16 mouse cellular contexts compared by ENCODE assay signal in genomic region chr2:48494632-48495031, GRCm38 (mm10).
"Had no signal": no experiment of that assay in that cellular context is flagged by ENCODE, and none has a peak within 500 bp of the region (broad histone marks: within the 10 kb centered on the region; RNA-seq: fewer than 3 reads in every experiment).

No protein-coding gene starts in this region.

- H3K27me3 ChIP-seq: liver, embryonic 13.5 days; liver, embryonic 15.5 days; megakaryocyte, embryonic 14.5 days; midbrain, embryonic 13.5 days; midbrain, embryonic 15.5 days; neural tube, embryonic 12.5 days; stomach, embryonic 15.5 days had no signal

- H3K27ac ChIP-seq: liver, embryonic 13.5 days; liver, embryonic 15.5 days; macrophage; midbrain, embryonic 13.5 days; midbrain, embryonic 15.5 days; neural tube, embryonic 12.5 days; stomach, embryonic 15.5 days; stomach, postnatal 0 days had no signal

- DNase-seq: liver, embryonic 13.5 days; liver, postnatal 0 days; right cerebral cortex, postnatal 14 days; thymus, adult 2 months; thymus, postnatal 25 days; thymus, postnatal 4 days had no signal

- H3K4me1 ChIP-seq: liver, embryonic 13.5 days; liver, embryonic 15.5 days; midbrain, embryonic 13.5 days; midbrain, embryonic 15.5 days; neural tube, embryonic 12.5 days; stomach, embryonic 15.5 days had no signal

- H3K4me2 ChIP-seq: liver, embryonic 11.5 days; liver, embryonic 13.5 days; liver, embryonic 15.5 days; midbrain, embryonic 11.5 days; midbrain, embryonic 13.5 days; midbrain, embryonic 15.5 days; neural tube, embryonic 12.5 days; stomach, embryonic 15.5 days had no signal

- H3K9ac ChIP-seq: liver, embryonic 13.5 days; liver, embryonic 15.5 days; liver, postnatal 0 days; midbrain, embryonic 13.5 days; midbrain, embryonic 15.5 days; neural tube, embryonic 12.5 days; stomach, embryonic 15.5 days had no signal

- H3K9me3 ChIP-seq: liver, embryonic 13.5 days; liver, embryonic 15.5 days; midbrain, embryonic 13.5 days; midbrain, embryonic 15.5 days; neural tube, embryonic 12.5 days; stomach, embryonic 15.5 days had no signal

- ATAC-seq: liver, postnatal 0 days; midbrain, embryonic 13.5 days; midbrain, embryonic 15.5 days had no signal

- H3K4me3 ChIP-seq: liver, embryonic 13.5 days; liver, embryonic 15.5 days; megakaryocyte, embryonic 14.5 days; midbrain, embryonic 13.5 days; midbrain, embryonic 15.5 days; neural tube, embryonic 12.5 days; stomach, embryonic 15.5 days had no signal

- H3K36me3 ChIP-seq: liver, embryonic 13.5 days; liver, embryonic 15.5 days; midbrain, embryonic 13.5 days; midbrain, embryonic 15.5 days; neural tube, embryonic 12.5 days; stomach, embryonic 15.5 days had no signal
